38 mouse cellular contexts compared by ENCODE assay signal in the genomic region with DNA sequence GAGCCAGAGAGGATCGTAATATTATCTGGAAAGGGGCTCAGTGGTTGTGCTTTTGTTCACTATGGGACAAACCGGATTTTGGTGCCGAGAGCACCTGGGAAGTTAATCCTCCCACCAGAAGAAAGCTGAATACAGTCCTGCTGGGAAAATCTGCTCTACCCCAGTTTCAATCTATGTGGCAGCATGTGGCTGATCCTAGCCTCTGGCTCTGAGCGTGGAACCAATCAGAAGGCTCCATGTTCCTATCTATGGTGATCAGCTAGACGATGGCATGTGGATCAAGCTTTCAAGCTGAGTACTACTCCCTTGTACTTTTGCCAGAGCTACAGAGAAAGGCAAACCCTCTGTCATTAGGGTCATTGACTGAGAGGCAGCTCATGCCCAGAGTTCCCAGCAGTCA. TPM values are rescaled to one million over a fixed set of nuclear protein-coding genes. Genes with fewer than 3 reads are reported as not detected.
DNase-seq lines count a peak whose midpoint lies in the region; ATAC-seq and TF ChIP-seq lines count a peak whose summit lies in the region.
"Had no signal": no experiment of that assay in that cellular context is flagged by ENCODE, and none has a peak within 500 bp of the region (broad histone marks: within the 10 kb centered on the region; RNA-seq: fewer than 3 reads in every experiment).

No protein-coding gene starts in this region.

- ATAC-seq in forebrain, embryonic 11.5 days (replicated peaks; ENCODE audit: low FRiP score): 0 out of 2 replicates have a peak, but pooled peaks have one; percentile 55
- no peak for ATAC-seq in forebrain, embryonic 12.5 days (ENCODE audit: low FRiP score)
- no peak for ATAC-seq in midbrain, postnatal 0 days (ENCODE audit: low FRiP score)
- no peak for ATAC-seq in cerebellum, adult (ENCODE audit: insufficient number of reproducible peaks, low FRiP score, low TSS enrichment)
- ATAC-seq: CD4-positive, CD25-positive, alpha-beta regulatory T cell, adult 4 months; forebrain, embryonic 14.5 days had no signal

- no peak for TF ChIP-seq CTCF in testis, adult 2 months (IDR thresholded peaks at IDR 0.05; ENCODE audit: control insufficient read depth, insufficient read depth, insufficient replicate concordance, low read depth, low read length)
- no peak for TF ChIP-seq CTCF in midbrain, postnatal 0 days (IDR thresholded peaks at IDR 0.05)

- WGBS in forebrain, embryonic 11.5 days: 9% methylated on average over 5 of the region's 5 CpGs
- 10% methylated on average over 5 of the region's 5 CpGs for WGBS in forebrain, embryonic 12.5 days
- 10% methylated on average over 5 of the region's 5 CpGs for whole genome bisulfite sequencing in midbrain, postnatal 0 days

- no peak for DNase-seq in forebrain, embryonic 11.5 days (ENCODE audit: low spot score)
- DNase-seq in testis, postnatal 10 days (ENCODE audit: low spot score): no peak
- DNase-seq in midbrain, postnatal 0 days (ENCODE audit: low spot score): peak; percentile 19
- DNase-seq in left cerebral cortex, adult 8-10 months (ENCODE audit: low spot score in 2 of 2): no peak
- DNase-seq: adrenal gland, postnatal 25 days; cerebellum, adult 2 months; cerebellum, postnatal 14 days; gastrocnemius, adult 2 months; gastrocnemius, postnatal 36 days; heart, adult 2 months; kidney, adult 18-20 months; kidney, postnatal 25 days; right cerebral cortex, postnatal 25 days; thymus, adult 2 months; thymus, postnatal 4 days had no signal

- no peak overlapping the region for H3K9ac ChIP-seq in forebrain, embryonic 11.5 days (ENCODE audit: low read length)
- H3K9ac ChIP-seq in forebrain, embryonic 12.5 days: no peak overlapping the region
- no peak overlapping the region for H3K9ac ChIP-seq in midbrain, postnatal 0 days (replicated peaks; ENCODE audit: low read length, poor library complexity, severe bottlenecking)
- H3K9ac ChIP-seq: embryonic facial prominence, embryonic 13.5 days; heart, embryonic 12.5 days; hindbrain, embryonic 15.5 days; kidney, embryonic 15.5 days; limb, embryonic 13.5 days; lung, embryonic 15.5 days had no signal

- no peaks in the 10 kb centered on the region for H3K36me3 ChIP-seq in forebrain, embryonic 11.5 days (ENCODE audit: control insufficient read depth, insufficient read depth, low read length)
- H3K36me3 ChIP-seq in forebrain, embryonic 12.5 days (replicated peaks): no peaks in the 10 kb centered on the region
- no peaks in the 10 kb centered on the region for H3K36me3 ChIP-seq in testis, adult 2 months (ENCODE audit: control insufficient read depth, insufficient read depth, low read length)
- no peaks in the 10 kb centered on the region for H3K36me3 ChIP-seq in midbrain, postnatal 0 days (ENCODE audit: insufficient read depth, low read length)
- H3K36me3 ChIP-seq: embryonic facial prominence, embryonic 13.5 days; heart, embryonic 12.5 days; hindbrain, embryonic 15.5 days; kidney, embryonic 15.5 days; limb, embryonic 13.5 days; lung, embryonic 15.5 days had no signal

- no peaks in the 10 kb centered on the region for H3K4me1 ChIP-seq in forebrain, embryonic 11.5 days (replicated peaks; ENCODE audit: control insufficient read depth, insufficient read depth, low read length)
- H3K4me1 ChIP-seq in forebrain, embryonic 12.5 days: no peaks in the 10 kb centered on the region
- peaks cover 2% of the 10 kb centered on the region; the same call in 1 of the 2 replicates for H3K4me1 ChIP-seq in testis, adult 2 months (ENCODE audit: control insufficient read depth, insufficient read depth, low read length)
- no peaks in the 10 kb centered on the region for H3K4me1 ChIP-seq in midbrain, postnatal 0 days (ENCODE audit: insufficient read depth, low read length)
- H3K4me1 ChIP-seq: embryonic facial prominence, embryonic 13.5 days; hindbrain, embryonic 15.5 days; kidney, embryonic 15.5 days; limb, embryonic 13.5 days had no signal

- no peaks in the 10 kb centered on the region for H3K27me3 ChIP-seq in forebrain, embryonic 11.5 days (ENCODE audit: control insufficient read depth, insufficient read depth, low read length)
- H3K27me3 ChIP-seq in forebrain, embryonic 12.5 days: no peaks in the 10 kb centered on the region
- H3K27me3 ChIP-seq in testis, adult 2 months (ENCODE audit: control insufficient read depth, insufficient read depth, low read length): no peaks in the 10 kb centered on the region
- no peaks in the 10 kb centered on the region for H3K27me3 ChIP-seq in midbrain, postnatal 0 days (ENCODE audit: insufficient read depth, low read length)
- H3K27me3 ChIP-seq: embryonic facial prominence, embryonic 13.5 days; heart, embryonic 12.5 days; hindbrain, embryonic 15.5 days; kidney, embryonic 15.5 days; limb, embryonic 13.5 days; lung, embryonic 15.5 days had no signal

- no peak overlapping the region for H3K4me2 ChIP-seq in forebrain, embryonic 11.5 days (ENCODE audit: low read depth, low read length, severe bottlenecking)
- H3K4me2 ChIP-seq in forebrain, embryonic 12.5 days: no peak overlapping the region
- H3K4me2 ChIP-seq in midbrain, postnatal 0 days (ENCODE audit: low read depth, low read length, poor library complexity, severe bottlenecking): no peak overlapping the region
- H3K4me2 ChIP-seq: embryonic facial prominence, embryonic 13.5 days; heart, embryonic 12.5 days; hindbrain, embryonic 15.5 days; kidney, embryonic 15.5 days; limb, embryonic 13.5 days; liver, embryonic 11.5 days; lung, embryonic 15.5 days had no signal

- no peak for TF ChIP-seq POLR2A in testis, adult 2 months (IDR thresholded peaks at IDR 0.05; ENCODE audit: control insufficient read depth, low read depth, low read length)

- H3K4me3 ChIP-seq in forebrain, embryonic 11.5 days (ENCODE audit: low read depth, low read length): no peak overlapping the region
- H3K4me3 ChIP-seq in forebrain, embryonic 12.5 days (replicated peaks): no peak overlapping the region
- peak overlapping the region; percentile 75 for H3K4me3 ChIP-seq in testis, adult 2 months (ENCODE audit: control insufficient read depth, low read depth, low read length)
- no peak overlapping the region for H3K4me3 ChIP-seq in midbrain, postnatal 0 days (ENCODE audit: low read depth, low read length)
- H3K4me3 ChIP-seq: embryonic facial prominence, embryonic 13.5 days; erythroblast, embryonic 14.5 days; gastrocnemius, adult 2 months; heart, adult 2 months; heart, embryonic 12.5 days; hindbrain, embryonic 15.5 days; kidney, embryonic 15.5 days; left cerebral cortex, adult 2 months; limb, embryonic 13.5 days; lung, embryonic 15.5 days had no signal

- no peak overlapping the region for H3K27ac ChIP-seq in forebrain, embryonic 11.5 days (ENCODE audit: low read depth, low read length)
- no peak overlapping the region for H3K27ac ChIP-seq in forebrain, embryonic 12.5 days
- no peak overlapping the region for H3K27ac ChIP-seq in testis, adult 2 months (ENCODE audit: control insufficient read depth, insufficient read depth, low read depth, low read length)
- no peak overlapping the region for H3K27ac ChIP-seq in midbrain, postnatal 0 days (ENCODE audit: low read depth, low read length)
- H3K27ac ChIP-seq: embryonic facial prominence, embryonic 13.5 days; gastrocnemius, adult 2 months; heart, adult 2 months; hindbrain, embryonic 15.5 days; kidney, embryonic 15.5 days; limb, embryonic 13.5 days; lung, embryonic 15.5 days had no signal

- H3K9me3 ChIP-seq in forebrain, embryonic 11.5 days (ENCODE audit: control insufficient read depth, low read length): no peaks in the 10 kb centered on the region
- H3K9me3 ChIP-seq in forebrain, embryonic 12.5 days: no peaks in the 10 kb centered on the region
- no peaks in the 10 kb centered on the region for H3K9me3 ChIP-seq in midbrain, postnatal 0 days (ENCODE audit: low read length)
- H3K9me3 ChIP-seq: embryonic facial prominence, embryonic 13.5 days; heart, embryonic 12.5 days; hindbrain, embryonic 15.5 days; kidney, embryonic 15.5 days; limb, embryonic 13.5 days; lung, embryonic 15.5 days had no signal

RNA-seq across cellular contexts. Expression of gene Dnah3, which starts 2.0 kb away (rescaled TPM):
- 0.07 TPM in 1 of 2 replicates, not detected in the other for polyA plus RNA-seq in forebrain, embryonic 11.5 days (2014; fragmentation: Nextera tagmentation; extraction: Ambion mirVana)
- 0.04 and 0.11 TPM in 2 replicates for polyA plus RNA-seq in forebrain, embryonic 12.5 days (2016; fragmentation: Nextera tagmentation; extraction: Ambion mirVana)
- 31.7 and 34.6 TPM in 2 replicates for polyA plus RNA-seq in testis, adult 2 months (2012; rRNA removed)
- 0.66 and 2.8 TPM in 2 replicates for total RNA-seq in midbrain, postnatal 0 days (2014; rRNA removed)
- polyA plus RNA-seq in midbrain, postnatal 0 days (2015; fragmentation: Nextera tagmentation; extraction: Ambion mirVana): 0.10 and 0.15 TPM in 2 replicates
- under 1 TPM; 0.33 to 0.85 (median 0.51) TPM for total RNA-seq in left cerebral cortex, adult 8-10 months (2022)
- total RNA-seq: adrenal gland, postnatal 25 days; heart, adult 2 months; hematopoietic stem cell, adult 5-6 weeks; megakaryocyte progenitor cell, adult 5-6 weeks; monocyte, adult 5-6 weeks had no signal
- polyA plus RNA-seq: CD4-positive, CD25-positive, alpha-beta regulatory T cell, adult 4 months; embryonic facial prominence, embryonic 13.5 days; heart, embryonic 12.5 days; heart, postnatal 0 days; intestine, embryonic 14.5 days; kidney, embryonic 15.5 days; limb, embryonic 13.5 days; liver, embryonic 11.5 days; liver, embryonic 16.5 days; neural tube, embryonic 14.5 days; stomach, embryonic 16.5 days had no signal

RNA-seq across cellular contexts. Expression of gene Tmem159, which starts 9.1 kb away (rescaled TPM):
- 10.4 and 10.9 TPM in 2 replicates for polyA plus RNA-seq in forebrain, embryonic 11.5 days (2014; fragmentation: Nextera tagmentation; extraction: Ambion mirVana)
- 8.0 and 8.9 TPM in 2 replicates for polyA plus RNA-seq in forebrain, embryonic 12.5 days (2016; fragmentation: Nextera tagmentation; extraction: Ambion mirVana)
- polyA plus RNA-seq in testis, adult 2 months (2012; rRNA removed): 6.6 and 8.0 TPM in 2 replicates
- 11.8 and 15.2 TPM in 2 replicates for total RNA-seq in midbrain, postnatal 0 days (2014; rRNA removed)
- polyA plus RNA-seq in midbrain, postnatal 0 days (2015; fragmentation: Nextera tagmentation; extraction: Ambion mirVana): 17.5 and 17.6 TPM in 2 replicates
- 10 to 100 TPM; 13.6 to 15.5 (median 15.2) TPM for total RNA-seq in left cerebral cortex, adult 8-10 months (2022)
- polyA plus RNA-seq: erythroblast, embryonic 14.5 days had no signal

RNA-seq across cellular contexts. Expression of gene Zp2, which starts 52.1 kb away (rescaled TPM):
- not detected in 2 replicates for polyA plus RNA-seq in forebrain, embryonic 11.5 days (2014; fragmentation: Nextera tagmentation; extraction: Ambion mirVana)
- not detected in 2 replicates for polyA plus RNA-seq in forebrain, embryonic 12.5 days (2016; fragmentation: Nextera tagmentation; extraction: Ambion mirVana)
- polyA plus RNA-seq in testis, adult 2 months (2012; rRNA removed): not detected in 2 replicates
- not detected in 2 replicates for total RNA-seq in midbrain, postnatal 0 days (2014; rRNA removed)
- not detected in 2 replicates for polyA plus RNA-seq in midbrain, postnatal 0 days (2015; fragmentation: Nextera tagmentation; extraction: Ambion mirVana)
- total RNA-seq in left cerebral cortex, adult 8-10 months (2022): 1 to 10 TPM in 1 of 4 experiments, under 1 TPM in 1, not detected in 2; 0.41 to 1.4 TPM
- total RNA-seq: adrenal gland, adult 18-20 months; hematopoietic stem cell, adult 5-6 weeks; megakaryocyte progenitor cell, adult 5-6 weeks; monocyte, adult 5-6 weeks had no signal
- polyA plus RNA-seq: CD4-positive, CD25-positive, alpha-beta regulatory T cell, adult 4 months; cerebellum, adult 2 months; embryonic facial prominence, embryonic 13.5 days; erythroblast, embryonic 14.5 days; forebrain, embryonic 14.5 days; heart, embryonic 12.5 days; hindbrain, embryonic 15.5 days; intestine, embryonic 14.5 days; liver, embryonic 11.5 days; liver, embryonic 16.5 days; lung, embryonic 15.5 days; neural tube, embryonic 14.5 days had no signal

Comparison
In these comparisons a context has a peak if more than half of its experiments do, and no peak if none do; other contexts are left out.
1. RNA of gene Dnah3, which starts 2.0 kb away (polyA plus RNA-seq): 31.7 to 34.6 TPM in testis, adult 2 months; 0.10 to 0.15 TPM in midbrain, postnatal 0 days, 0.04 to 0.11 TPM in forebrain, embryonic 12.5 days and 0.07 TPM in forebrain, embryonic 11.5 days; every median in the first group is over 10 times any median in the second.